Mouse (Mus musculus) v-Abl transformed pro-B cells (cell line): ENCODE data around the gene Arhgef40.

ENCODE experiments used
- in situ Hi-C, 2 experiments: fragments of 400-800 bp; cut with MboI; formaldehyde crosslinking; loops; one replicate each; pipeline ENCODE4 v1.15.1; 2025; ENCODE audit not compliant: unreplicated experiment in 2 of 2

Arhgef40 gene

DNA sequence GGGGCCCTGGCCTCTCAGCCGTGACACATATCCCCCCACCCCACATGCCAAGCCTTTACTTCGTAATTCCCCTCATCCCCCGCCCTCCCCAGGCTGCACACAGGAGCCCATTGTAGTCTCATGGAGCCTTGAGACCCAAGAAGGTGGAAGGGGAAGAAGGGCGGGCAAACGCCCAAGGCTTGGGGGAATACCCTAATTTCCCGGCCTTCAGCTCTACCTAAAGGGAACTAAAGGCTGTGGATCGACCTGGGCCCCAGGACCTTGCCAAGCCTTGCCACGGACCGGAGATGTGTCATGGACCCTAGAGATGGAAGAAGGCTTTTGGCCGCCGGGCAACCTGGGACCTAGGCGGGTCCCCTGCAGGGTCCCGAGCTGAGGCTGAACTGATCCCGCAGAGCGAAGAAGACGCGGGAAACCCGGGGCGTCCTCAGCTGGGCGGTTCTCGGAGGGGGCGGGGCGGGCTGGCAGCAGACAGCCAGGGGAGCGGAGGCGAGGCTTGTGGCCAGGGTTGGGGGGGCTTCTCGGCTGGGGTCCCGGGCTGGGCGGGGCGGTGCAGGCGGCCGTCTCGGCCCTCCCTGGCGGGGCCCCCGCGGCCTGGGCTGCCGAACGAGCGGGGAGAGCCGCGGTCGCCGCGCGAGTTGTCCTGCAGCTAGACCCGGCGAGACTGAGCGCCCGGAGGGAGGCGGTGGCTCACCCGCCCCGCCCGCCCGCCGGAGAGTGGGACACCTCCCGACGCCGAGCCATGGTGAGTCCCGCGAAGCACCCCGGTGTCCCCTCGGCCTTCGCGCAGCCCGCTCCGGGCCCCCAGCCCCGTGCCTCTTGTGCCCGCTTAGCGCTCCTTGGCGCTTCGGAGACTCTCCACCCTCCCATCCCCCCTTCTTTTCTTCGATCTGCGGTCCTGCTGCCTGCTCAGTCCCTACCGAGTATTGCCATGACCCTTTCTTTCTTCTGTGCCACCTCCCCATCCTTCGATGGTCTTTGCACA is at the start of gene Arhgef40:
TSS of gene Arhgef40 (plus strand) at position 473 of the 985 bp plus-strand sequence.
- in situ Hi-C loops = no loop called here

DNA sequence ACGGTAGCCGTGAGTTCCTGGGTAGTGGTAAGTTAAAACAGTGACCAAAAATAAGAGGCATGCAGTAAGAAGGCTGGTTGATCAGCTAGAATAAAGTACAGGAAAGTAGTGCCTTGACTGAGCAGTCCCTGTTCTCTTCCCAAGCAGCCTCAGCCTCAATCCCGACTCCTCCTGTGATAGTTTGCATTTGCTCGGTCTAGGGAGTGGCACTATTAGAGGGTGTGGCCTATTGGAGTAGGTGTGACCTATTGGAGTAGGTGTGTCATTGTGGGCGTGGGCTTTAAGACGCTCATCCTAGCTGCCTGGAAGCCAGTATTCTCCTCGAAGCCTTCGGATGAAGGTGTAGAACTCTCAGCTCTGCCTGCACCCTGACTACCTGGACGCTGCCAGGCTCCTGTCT is 45.5 kb upstream of the Arhgef40 start:
- in situ Hi-C loops = no loop called here

DNA sequence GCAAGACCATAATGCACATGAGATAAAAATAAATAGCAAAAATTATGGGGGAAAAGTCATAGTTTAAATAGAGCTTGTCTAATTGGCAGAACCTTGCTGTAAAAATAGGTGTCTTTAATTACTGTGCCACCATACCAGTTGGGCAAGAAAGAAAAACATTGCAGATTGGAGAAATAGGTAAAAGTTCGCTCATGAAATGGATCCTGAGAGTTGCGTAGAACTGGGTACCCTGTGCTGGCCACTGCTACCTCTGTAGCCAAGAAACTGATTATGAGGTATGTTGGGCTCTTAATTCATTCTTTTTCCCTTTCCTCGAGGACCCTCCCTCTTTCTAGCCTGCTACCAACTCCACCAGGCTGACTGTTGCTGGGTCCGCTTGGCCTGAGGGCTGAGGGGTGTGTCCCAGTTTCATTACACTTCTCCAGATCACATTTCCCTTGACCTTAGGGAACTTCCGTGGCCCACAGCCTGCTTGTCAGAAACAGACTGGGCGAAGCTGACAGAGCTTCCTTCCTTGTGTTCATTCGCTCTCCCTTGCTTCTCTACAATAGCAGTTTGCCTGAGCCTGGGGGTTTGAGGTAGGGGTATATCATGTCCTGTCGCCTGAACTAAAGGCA is 43.5 kb upstream of the Arhgef40 start:
- in situ Hi-C loops = no loop called here

DNA sequence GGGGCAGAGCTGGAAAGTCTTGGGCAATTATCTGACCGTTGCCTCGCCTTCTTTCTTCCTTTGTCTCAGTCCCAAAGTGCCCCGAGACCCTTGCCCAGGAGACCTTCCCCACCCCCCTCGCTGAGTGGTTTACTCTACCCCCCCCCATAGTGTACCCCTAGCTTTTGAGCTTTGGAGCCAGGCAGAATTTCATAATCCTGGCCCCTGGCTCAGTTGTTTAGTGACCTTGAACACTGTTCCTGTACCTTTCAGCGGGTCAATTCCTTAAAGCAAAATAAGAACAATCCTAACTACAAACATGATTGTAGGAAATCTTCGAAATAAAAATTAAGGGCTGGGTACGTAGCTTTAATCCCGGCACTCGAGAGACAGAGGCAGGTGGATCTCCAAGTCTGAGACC is 42.9 kb upstream of the Arhgef40 start:
- in situ Hi-C loops = no loop called here

DNA sequence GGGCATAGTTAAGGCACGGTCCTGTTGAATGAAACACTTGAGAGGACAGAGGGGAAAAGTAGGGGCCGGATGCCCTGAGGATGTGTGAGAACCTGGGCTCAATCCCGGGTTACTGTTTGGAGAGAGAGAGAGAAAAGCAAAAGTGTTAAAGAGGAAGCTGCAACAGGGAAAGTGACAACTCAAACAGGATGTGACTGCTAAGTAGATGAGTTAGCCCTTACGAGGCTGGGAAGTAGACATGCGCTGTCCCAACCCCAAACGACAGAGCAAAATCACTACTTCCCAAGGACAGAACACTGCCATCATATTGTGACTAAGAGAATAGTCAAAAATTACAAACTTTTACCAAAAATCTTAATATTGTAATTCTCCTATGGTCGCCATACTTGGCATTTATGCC is 42.3 kb upstream of the Arhgef40 start:
- in situ Hi-C loops = no loop called here

DNA sequence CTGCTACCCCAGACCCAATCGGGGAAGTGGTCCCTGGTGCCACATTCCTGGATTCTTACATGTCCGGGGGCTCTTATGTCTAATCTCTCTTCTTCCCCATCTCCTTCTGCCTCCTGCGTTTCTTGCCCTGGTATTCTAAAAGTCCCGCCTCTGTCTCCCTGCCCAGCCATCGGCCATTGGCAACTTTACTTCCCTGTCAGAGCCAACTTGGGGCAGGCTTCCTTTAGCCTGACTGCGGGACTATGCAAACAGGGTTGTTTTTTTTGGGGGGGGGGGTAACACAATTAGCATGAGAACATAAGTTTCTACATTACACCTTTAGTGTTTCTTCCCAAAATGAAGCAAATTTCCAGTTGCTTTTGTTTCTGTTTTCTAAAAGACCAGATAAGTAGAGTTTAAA is 41.2 kb upstream of the Arhgef40 start:
- in situ Hi-C loops = no loop called here

DNA sequence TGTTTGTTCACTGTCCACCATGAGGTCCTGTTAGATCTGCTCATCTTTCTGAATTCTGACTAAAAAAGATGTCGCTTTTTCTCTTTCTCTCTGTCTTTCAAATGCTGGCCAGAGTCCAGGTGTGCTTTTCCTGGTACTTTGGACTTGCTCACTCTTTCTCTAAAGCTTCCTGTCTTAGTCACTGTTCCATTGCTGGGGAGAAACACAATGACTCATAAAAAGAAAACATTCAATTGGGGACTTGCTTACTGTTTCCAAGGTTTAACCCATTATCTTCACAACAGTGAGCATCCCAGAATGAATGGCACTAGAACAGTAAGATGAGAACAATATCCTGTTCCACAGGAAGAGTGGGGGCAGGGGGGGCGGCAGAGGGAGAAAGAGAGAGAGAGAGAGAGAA is 24.2 kb upstream of the Arhgef40 start:
- in situ Hi-C loops = no loop called here

DNA sequence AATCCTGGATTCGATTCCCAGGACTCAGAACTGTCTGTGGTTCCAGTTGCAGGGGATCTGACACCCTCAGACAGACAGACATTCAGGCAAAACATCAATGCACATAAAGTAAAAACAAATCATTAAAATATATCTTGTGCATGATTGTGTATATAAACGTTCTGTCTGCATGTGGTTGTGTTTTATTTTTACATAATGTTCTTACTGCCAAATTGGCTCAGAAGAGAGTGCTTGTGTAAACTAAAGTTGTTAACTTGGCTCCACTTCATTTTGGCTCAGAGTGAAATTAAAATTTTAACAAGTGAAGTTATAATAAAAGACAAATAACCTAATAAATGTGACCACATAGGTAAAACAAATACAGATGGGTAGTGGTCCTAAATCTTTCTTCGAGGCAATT is 17.1 kb upstream of the Arhgef40 start:
- in situ Hi-C loops = no loop called here

DNA sequence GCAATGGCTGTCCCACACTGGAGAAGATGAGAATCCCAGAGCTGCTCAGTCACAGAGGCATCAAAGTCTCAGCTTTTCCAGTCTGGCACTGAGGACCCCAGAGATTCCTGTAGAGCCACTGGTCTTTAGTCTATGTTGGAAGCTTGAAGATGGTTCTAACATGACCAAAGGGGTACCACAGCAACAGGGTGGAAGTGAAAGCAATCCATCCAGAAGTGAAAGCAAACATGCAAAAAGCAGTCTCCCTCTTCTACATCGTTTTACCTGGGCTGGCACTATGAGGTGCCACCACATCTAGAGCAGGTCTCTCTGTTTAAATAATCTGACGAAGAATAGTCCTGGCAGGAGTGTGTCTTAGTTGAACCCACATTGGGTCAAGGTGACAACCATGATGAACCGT is 5.3 kb upstream of the Arhgef40 start:
- in situ Hi-C loops = no loop called here

DNA sequence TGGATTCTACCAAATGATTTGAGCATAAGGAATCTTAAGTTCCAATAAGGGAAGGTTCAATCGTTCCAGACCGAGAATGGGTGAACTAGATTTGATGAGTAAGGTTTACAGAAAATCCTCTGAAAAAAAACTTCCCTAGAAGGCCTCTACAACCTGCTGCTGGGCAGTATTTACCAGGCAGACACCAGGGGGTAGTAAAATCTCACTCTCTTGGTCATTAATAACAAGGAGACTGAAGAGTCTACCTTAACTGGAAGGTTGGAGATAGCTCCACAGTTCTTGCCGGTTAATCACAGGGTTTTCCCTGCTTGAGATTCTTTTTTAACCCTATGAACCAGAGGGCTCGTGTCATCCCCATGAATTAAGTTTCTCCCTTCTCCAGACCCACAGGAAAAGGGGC is 1.3 kb upstream of the Arhgef40 start:
- in situ Hi-C loops = no loop called here

DNA sequence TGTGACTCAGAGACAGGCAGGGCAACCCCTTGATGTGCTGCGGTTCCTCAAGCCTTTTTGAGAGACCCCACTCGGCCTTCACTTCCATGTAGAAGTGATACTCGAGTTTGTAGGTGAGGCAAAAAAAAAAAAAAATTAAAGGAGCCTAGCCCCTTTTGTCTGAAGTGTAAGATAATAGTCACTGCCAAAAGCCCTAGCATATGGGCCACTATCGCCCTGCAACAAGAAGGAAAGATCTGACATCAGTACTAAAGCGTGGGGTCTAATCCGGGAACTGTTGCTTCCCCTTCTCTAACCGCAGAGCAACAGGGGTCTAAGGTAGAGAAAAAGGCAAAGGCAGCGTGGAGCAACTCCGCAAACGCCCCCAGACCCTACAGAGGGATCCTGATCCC is 668 bp upstream of the Arhgef40 start:
- in situ Hi-C loops = no loop called here

DNA sequence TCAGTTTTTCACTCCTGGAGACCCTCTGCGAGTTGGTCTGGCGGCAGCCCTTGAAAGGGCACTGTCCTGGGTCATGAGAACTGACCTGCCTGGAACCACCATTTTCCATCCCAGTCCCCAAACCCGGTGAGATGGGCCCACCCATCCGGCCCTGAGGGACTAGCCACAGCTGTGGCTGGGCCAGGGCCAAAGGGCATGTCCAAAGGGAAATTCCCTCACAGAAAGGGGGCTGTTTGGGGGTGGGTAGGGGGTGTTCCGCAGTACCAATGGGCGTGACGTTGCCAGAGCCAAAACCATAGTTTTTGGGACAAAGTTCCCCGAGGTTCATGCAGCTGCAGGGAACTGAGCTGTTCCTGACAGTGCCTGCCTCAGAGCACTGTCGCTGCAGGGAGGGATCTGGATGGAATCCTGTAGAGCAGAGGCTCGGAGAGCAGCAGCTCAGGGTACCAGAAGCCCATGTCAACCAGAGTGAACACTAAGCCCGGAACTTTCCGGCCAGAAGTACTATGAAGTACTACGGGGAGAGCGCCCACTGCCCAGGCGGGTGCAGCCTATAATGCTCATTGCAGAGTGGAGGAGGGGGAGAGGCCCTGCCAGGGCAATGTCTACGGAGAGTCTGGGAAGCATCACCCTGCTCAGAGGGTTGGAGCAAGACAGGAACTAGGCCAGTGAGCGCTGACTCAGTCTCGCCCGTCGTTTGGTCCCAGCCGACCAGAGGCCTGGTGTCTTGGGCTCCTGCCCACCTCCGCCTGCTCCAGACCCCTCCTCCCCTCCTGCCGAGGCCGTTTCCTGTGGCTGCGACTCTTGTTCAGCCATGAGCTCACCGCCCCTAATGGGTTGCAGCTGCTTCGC is 1.0 kb downstream of the Arhgef40 start:
- in situ Hi-C loops = no loop called here

DNA sequence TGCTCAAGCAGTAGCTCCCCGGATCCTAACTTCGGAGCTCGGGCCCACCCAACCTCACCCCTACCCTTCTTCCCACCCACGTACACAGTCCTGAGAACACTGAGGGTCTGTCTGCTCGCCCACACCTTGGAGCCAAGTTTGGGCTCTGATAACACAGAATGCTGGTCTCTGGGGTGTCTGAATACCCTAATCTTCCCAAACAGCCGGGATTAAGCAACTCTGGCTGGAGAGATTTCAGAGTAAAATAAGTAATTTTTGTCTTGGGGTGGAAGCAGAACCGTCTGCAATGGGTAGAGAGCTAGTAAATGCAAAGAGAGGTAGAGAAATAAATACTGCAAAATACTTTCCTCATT is 1.6 kb downstream of the Arhgef40 start:
- in situ Hi-C loops = no loop called here

DNA sequence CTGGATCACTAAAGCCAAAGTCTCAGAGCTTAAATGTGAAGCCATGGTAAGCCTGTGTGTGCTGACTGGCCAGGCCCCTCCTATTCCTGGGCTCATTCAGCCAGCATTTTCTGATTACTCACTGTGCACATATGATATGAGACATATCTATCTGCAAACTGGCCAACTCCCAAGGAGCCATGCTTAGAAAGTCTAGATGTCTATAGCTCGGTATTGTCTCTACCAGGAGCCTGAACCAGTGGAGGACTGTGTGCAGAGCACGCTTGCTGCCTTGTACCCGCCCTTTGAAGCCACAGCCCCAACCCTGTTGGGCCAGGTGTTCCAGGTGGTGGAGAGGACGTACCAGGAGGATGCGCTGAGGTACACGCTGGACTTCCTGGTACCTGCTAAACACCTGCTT is 2.7 kb downstream of the Arhgef40 start:
- in situ Hi-C loops = no loop called here

DNA sequence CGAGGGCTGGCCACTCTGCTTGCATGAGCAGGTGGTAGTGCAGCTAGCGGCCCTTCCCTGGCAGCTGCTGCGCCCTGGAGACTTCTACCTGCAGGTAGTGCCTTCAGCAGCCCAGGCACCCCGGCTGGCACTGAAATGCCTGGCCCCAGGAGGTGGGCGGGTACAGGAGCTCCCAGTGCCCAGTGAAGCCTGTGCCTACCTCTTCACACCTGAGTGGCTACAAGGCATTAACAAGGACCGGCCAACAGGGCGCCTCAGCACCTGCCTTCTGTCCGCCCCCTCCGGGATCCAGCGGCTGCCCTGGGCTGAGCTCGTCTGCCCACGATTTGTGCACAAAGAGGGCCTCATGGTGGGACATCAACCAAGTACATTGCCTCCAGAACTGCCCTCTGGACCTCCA is 4.2 kb downstream of the Arhgef40 start:
- in situ Hi-C loops = no loop called here

DNA sequence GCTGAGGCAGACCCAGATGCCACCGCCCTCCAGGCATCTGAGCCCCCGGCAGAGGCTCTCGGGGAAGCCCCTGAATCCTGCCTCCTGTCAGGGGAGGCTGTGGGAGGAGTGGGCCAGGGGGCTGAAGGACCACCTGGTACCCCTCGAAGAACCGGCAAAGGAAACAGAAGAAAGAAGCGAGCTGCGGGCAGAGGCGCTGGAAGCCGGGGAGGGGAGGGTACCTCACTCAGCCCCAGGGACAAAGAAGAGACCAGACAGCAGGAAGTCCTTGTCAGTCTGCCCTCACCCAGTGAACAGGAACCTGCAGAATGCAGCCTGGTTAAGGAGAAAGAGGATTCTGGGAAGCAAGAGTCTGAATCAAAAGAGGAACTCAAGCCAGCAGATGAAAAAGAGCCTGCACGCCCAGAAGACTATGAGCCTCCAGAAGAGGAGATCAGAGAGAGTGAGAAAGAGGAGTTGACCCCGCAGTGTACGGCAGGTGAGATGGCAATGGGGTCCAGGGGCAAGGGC is 5.0 kb downstream of the Arhgef40 start:
- in situ Hi-C loops = no loop called here

DNA sequence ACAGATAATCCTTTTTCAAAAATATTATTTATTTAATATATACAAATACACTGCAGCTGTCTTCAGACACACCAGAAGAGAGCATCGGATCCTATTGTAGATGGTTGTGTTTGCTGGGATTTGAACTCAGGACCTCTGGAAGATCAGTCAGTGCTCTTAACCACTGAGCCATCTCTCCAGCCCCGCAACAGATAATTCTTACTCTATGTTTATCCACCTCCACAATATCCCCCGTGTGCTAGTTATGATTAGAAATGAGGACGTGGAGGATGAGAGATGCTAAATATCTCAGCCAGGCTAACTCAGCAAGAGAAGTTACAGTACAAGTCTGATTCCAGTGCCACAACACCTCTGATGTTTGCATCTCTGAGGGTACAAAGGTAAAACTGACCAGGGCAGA is 9.9 kb downstream of the Arhgef40 start:
- in situ Hi-C loops = no loop called here

DNA sequence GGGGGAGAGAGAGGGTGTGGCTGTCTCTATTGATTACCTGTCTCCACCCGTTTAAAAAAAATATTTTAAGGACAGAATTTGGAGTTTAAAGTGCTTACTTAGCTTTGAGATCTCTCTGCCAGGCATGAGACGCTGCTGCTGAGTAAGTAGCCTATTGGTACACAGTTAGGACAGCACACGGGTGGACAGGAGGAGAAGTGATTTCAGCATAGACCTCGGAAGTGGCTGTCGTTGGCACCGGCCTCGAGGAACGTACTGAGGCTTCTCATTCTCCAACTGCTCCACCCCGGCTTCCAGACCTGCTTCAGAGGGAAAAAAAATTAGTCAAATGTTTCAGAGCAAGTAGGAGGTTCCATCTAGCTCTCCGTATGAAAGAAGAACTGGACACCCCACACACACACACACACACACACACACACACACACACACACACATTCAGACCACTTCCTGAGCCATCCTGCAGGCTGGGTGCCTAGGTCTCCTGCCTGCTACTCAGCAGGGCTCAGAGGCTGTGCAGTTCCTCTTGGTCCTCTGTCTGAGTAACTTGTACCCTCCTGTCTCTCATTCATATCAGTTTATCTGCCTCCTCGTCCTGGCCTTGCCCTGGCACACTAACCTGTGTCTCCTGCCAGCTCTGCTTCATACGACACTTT is 10.8 kb downstream of the Arhgef40 start:
- in situ Hi-C loops = no loop called here

DNA sequence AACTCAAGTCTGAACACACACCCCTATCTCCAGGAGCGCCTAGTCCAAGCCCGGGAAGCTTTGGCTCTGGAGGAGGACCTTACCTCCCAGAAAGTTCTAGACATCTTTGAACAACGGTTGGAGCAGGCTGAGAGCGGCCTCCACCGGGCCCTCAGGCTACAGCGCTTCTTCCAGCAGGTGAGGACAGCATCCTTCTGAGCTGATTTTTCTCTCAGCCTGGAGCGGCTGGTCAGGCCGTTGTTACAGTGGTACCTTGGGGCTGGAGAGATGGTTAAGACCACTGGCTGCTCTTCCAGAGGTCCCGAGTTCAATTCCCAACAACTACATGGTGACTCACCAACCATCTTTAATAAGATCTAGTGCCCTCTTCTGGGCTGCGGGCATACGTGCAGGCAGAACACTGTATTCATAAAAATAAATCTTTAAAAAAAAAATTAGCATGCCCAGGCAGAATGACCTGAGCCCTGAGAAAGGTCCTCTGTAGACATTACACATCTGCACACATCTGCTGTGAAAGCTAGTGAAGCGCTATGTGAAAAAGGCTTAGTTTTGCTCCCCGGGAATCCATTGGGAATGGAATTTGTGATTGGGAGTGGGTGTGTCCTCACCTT is 11.8 kb downstream of the Arhgef40 start:
- in situ Hi-C loops = no loop called here

DNA sequence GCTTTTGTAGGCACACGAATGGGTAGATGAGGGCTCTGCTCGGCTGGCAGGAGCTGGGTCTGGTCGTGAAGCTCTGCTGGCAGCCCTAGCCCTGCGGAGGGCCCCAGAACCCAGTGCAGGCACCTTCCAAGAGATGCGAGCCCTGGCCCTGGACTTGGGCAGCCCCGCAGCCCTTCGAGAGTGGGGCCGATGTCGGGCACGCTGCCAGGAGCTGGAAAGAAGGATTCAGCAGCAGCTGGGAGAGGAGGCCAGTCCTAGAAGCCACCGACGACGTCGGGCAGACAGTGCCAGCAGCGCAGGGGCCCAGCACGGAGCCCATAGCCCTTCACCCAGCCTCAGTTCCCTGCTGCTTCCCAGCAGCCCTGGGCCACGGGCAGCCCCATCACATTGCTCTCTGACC is 12.3 kb downstream of the Arhgef40 start:
- in situ Hi-C loops = no loop called here
